Mouse (Mus musculus) stomach, embryonic 15.5 days (tissue): Measurements from ENCODE around the gene Tpbgl. TPM values are rescaled to one million over a fixed set of nuclear protein-coding genes. Genes with fewer than 3 reads are reported as not detected.

Experiments used
- ATAC-seq: fragments of 200-750 bp; cut with Nextera tagmentation; 2 replicates; pipeline ENCODE4 v1.8.0; 2017; ENCODE audit warnings: low read depth, moderate number of reproducible peaks, moderate TSS enrichment; ENCODE audit not compliant: insufficient read depth, low FRiP score
- H3K27ac ChIP-seq: fragments of 300-500 bp; sonication (generic); 2 replicates; pipeline ENCODE4 v1.5.1; 2015; ENCODE audit warnings: mild to moderate bottlenecking, inconsistent platforms
- H3K27me3 ChIP-seq: fragments of 300-500 bp; sonication (generic); replicated peaks from 2 replicates; pipeline ENCODE4 v1.6.1; 2015; ENCODE audit warnings: inconsistent platforms
- H3K36me3 ChIP-seq: fragments of 300-500 bp; sonication (generic); 2 replicates; pipeline ENCODE4 v1.6.1; 2015; ENCODE audit warnings: inconsistent platforms
- H3K4me1 ChIP-seq: fragments of 300-500 bp; sonication (generic); 2 replicates; pipeline ENCODE4 v1.6.1; 2015; ENCODE audit warnings: inconsistent platforms
- H3K4me2 ChIP-seq: fragments of 300-500 bp; sonication (generic); 2 replicates; pipeline ENCODE4 v1.6.1; 2015; ENCODE audit warnings: mild to moderate bottlenecking, inconsistent platforms
- H3K4me3 ChIP-seq: fragments of 300-500 bp; sonication (generic); replicated peaks from 2 replicates; pipeline ENCODE4 v1.5.1; 2015; ENCODE audit warnings: inconsistent platforms
- H3K9ac ChIP-seq: fragments of 300-500 bp; sonication (generic); 2 replicates; pipeline ENCODE4 v1.6.1; 2015; ENCODE audit warnings: inconsistent platforms
- H3K9me3 ChIP-seq: fragments of 300-500 bp; sonication (generic); 2 replicates; pipeline ENCODE4 v1.6.1; 2016; ENCODE audit warnings: inconsistent platforms
- WGBS: fragments of 180-500 bp; shearing (Covaris S2); methylation state at CpG from one replicate; pipeline ENCODE4 v1.1.7; 2015; 5-methylcytosine and 5-hydroxymethylcytosine counted together
- polyA plus RNA-seq: library from polyadenylated mRNA; unstranded; fragments of >200 nt; fragmentation: Nextera tagmentation; extraction: Ambion mirVana; gene quantifications from 2 replicates; pipeline ENCODE4 v1.2.1, GENCODE M21; 2015

The Tpbgl gene
- polyA plus RNA-seq, 1 experiment from 2014 or later, result 2.0 TPM

GRCm38 (mm10) chr7:99593868-99594803, 32.8 kb downstream of the Tpbgl start:
- Histone ChIP-seq H3K36me3 (peaks cover 15% of the 10 kb centered on the region; the same call in 1 of the 2 replicates), H3K9ac (no peak overlapping the region), H3K27ac (no peak overlapping the region), H3K4me2 (no peak overlapping the region), H3K27me3 (no peaks in the 10 kb centered on the region), H3K4me1 (no peaks in the 10 kb centered on the region), H3K9me3 (no peaks in the 10 kb centered on the region), H3K4me3 (0 out of 2 replicates have a peak overlapping the region, but pooled peaks have one; percentile 2)
- 82% methylated on average over 15 of the region's 15 CpGs for WGBS
- peak; percentile 88 for ATAC-seq

DNA sequence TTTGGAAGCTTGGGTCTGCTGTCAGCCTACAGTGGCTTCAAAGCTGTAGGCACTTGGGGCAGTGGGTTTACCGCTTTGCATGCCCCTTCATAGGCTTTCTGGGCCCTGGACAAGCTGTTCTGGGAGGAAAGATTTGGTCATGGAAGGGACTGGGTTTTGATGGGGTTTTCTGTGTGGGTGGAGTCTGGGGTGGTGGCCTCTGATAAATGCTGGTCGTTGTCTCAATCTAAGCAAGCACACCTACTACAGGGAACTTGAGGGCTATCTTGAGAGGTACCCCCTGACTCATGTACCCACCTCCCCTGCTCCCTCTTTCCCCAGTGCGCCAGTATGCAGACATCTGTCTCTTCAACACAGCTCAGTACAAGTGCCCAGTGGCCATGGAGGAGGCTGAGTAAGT, 34.2 kb downstream of the Tpbgl start:
- Histone ChIP-seq H3K4me2 (no peak overlapping the region), H3K27me3 (no peaks in the 10 kb centered on the region), H3K36me3 (peaks cover 17% of the 10 kb centered on the region; the same call in 1 of the 2 replicates), H3K4me1 (no peaks in the 10 kb centered on the region), H3K4me3 (no peak overlapping the region), H3K27ac (no peak overlapping the region), H3K9me3 (no peaks in the 10 kb centered on the region), H3K9ac (no peak overlapping the region)
- 82% methylated on average over 3 of the region's 3 CpGs for WGBS
- peak; percentile 37; the same call in 1 of the 2 replicates for ATAC-seq

DNA sequence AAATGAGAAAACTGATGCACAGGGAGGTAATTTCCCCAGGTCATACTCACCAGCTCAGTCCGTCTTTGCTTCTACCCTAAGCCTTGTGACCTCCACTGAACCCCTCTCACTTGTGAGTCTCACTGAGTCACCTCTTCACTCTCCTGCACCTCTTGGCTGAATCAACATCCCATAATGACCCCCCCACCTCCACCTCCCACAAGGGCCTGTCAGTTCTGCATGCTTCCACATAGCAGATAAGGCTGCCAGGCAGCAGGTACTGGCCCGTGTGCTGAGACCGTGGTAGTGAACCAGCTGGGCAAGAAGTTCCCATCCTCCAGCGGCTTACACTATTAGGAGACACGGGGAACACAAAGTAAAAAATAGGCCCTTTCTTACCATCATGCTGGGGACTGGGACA, 36.3 kb downstream of the Tpbgl start:
- H3K27me3 ChIP-seq, result no peaks in the 10 kb centered on the region
- no peak overlapping the region for H3K4me2 ChIP-seq
- H3K9ac ChIP-seq, result no peak overlapping the region
- ATAC-seq, result 0 out of 2 replicates have a peak, but pooled peaks have one; percentile 33
- H3K27ac ChIP-seq, result no peak overlapping the region
- WGBS, result 78% methylated on average over 5 of the region's 5 CpGs
- H3K9me3 ChIP-seq, result no peaks in the 10 kb centered on the region
- peaks cover 12% of the 10 kb centered on the region; the same call in 1 of the 2 replicates for H3K36me3 ChIP-seq
- H3K4me1 ChIP-seq, result no peaks in the 10 kb centered on the region
- no peak overlapping the region for H3K4me3 ChIP-seq

DNA sequence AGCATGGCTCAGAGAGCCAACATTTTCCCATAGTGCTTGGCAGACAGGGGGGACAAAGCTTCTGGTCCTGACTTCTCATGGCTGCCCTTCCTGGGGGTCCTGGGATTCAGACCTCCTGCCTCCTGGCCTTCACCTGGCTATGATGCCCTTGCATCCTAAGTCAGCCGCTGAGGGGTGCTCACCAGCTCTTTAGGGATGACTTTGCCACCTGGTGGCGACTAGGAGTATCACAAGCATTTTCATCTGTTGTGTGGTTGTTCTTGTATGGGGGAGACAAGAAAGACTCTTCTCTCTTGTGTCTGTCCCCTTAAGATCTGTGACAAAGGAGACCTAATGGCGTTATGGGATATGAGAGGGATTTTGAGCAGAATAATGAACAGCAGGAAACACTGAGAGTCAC, 36.8 kb downstream of the Tpbgl start:
- H3K27me3 ChIP-seq, result no peaks in the 10 kb centered on the region
- no peak for ATAC-seq
- no peak overlapping the region for H3K4me2 ChIP-seq
- H3K9ac ChIP-seq, result no peak overlapping the region
- no peaks in the 10 kb centered on the region for H3K4me1 ChIP-seq
- H3K27ac ChIP-seq, result no peak overlapping the region
- no peak overlapping the region for H3K4me3 ChIP-seq
- WGBS, result 27% methylated on average over 3 of the region's 3 CpGs
- peaks cover 7% of the 10 kb centered on the region; the same call in 1 of the 2 replicates for H3K36me3 ChIP-seq
- no peaks in the 10 kb centered on the region for H3K9me3 ChIP-seq

- WGBS, result 89% methylated on average over 8 of the region's 8 CpGs
- no peak for ATAC-seq
- Histone ChIP-seq H3K9ac (no peak overlapping the region), H3K36me3 (0 out of 2 replicates have a peak, but pooled peaks cover 2% of the 10 kb centered on the region), H3K27me3 (no peaks in the 10 kb centered on the region), H3K27ac (no peak overlapping the region), H3K4me1 (peaks cover 2% of the 10 kb centered on the region; the same call in 1 of the 2 replicates), H3K4me2 (no peak overlapping the region), H3K4me3 (no peak overlapping the region), H3K9me3 (no peaks in the 10 kb centered on the region)
These were observed 40.9 kb downstream of the Tpbgl start for GRCm38 (mm10) chr7:99585976-99586375.

DNA sequence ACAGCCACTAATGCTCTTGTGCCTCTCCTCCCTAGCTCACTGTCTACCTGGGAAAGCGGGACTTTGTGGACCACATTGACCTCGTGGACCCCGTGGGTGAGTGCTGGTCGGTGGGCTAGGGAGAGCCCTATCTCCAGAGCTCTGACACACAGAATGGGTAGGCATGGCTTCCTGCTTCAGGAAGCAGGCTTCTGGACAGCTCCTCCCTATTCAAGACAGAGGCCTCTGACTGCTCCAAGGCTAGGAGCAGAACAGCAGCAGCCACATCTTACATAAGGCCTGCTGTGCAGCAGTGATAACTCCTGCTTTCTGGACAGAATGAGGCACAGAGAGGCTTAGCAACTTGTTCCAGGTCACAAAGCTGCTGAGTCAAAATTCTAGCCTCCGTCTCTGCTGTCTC, 43.3 kb downstream of the Tpbgl start:
- 0 out of 2 replicates have a peak, but pooled peaks cover 2% of the 10 kb centered on the region for H3K36me3 ChIP-seq
- WGBS, result 84% methylated on average over 5 of the region's 5 CpGs
- peaks cover 6% of the 10 kb centered on the region; the same call in 1 of the 2 replicates for H3K4me1 ChIP-seq
- H3K9ac ChIP-seq, result no peak overlapping the region
- no peaks in the 10 kb centered on the region for H3K9me3 ChIP-seq
- H3K27me3 ChIP-seq, result no peaks in the 10 kb centered on the region
- H3K4me2 ChIP-seq, result no peak overlapping the region
- ATAC-seq, result no peak
- no peak overlapping the region for H3K4me3 ChIP-seq
- H3K27ac ChIP-seq, result no peak overlapping the region

DNA sequence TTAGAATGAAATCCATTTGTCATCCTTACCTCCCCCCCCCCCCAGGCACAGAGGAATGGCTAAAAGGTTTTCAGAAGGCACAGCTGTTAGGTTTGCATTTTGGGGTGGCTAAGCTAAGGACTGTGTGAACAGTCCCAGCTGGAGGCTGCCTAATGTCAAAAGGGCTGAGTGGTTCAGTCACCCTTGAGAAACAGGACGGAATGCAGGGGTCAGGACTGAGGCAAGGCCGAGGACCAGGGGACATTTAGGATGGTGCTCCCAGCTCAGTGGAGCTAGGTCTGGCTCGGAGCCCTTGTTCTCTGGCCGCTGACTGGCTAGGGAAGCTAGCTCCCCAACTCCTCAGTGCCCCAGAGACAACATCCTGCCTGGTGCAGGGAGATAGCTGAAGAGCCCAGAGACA, 44.0 kb downstream of the Tpbgl start:
- H3K27me3 ChIP-seq, result no peaks in the 10 kb centered on the region
- no peaks in the 10 kb centered on the region for H3K36me3 ChIP-seq
- peaks cover 6% of the 10 kb centered on the region; the same call in 1 of the 2 replicates for H3K4me1 ChIP-seq
- 51% methylated on average over 4 of the region's 4 CpGs for WGBS
- no peak for ATAC-seq
- no peak overlapping the region for H3K4me3 ChIP-seq
- H3K9ac ChIP-seq, result no peak overlapping the region
- no peaks in the 10 kb centered on the region for H3K9me3 ChIP-seq
- no peak overlapping the region for H3K4me2 ChIP-seq
- H3K27ac ChIP-seq, result no peak overlapping the region

DNA sequence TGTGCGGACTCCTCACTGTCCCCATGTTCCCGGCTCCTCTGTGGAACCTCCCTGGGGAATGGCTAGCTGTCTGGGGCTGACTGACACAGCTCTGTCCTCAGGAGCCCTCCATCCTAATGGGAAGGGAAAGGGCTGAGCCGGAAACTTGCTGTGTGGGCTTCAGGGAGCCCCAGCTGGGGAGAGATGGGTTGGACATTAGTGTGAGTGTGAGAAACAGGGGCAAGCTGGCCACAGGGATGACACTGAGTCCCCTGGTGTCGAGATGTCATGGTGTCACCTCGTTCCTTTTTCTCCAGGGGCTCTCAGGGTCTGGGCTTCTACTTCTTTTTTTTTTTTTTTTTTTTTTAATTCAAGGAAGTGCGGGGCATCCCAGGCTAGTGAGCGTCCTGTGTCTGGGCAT, 44.6 kb downstream of the Tpbgl start:
- H3K9me3 ChIP-seq, result no peaks in the 10 kb centered on the region
- H3K9ac ChIP-seq, result no peak overlapping the region
- no peak overlapping the region for H3K4me3 ChIP-seq
- H3K4me1 ChIP-seq, result peaks cover 6% of the 10 kb centered on the region; the same call in 1 of the 2 replicates
- H3K4me2 ChIP-seq, result no peak overlapping the region
- no peaks in the 10 kb centered on the region for H3K36me3 ChIP-seq
- ATAC-seq, result no peak
- WGBS, result 62% methylated on average over 7 of the region's 7 CpGs
- H3K27ac ChIP-seq, result no peak overlapping the region
- H3K27me3 ChIP-seq, result no peaks in the 10 kb centered on the region

- Histone ChIP-seq H3K9ac (no peak overlapping the region), H3K9me3 (no peaks in the 10 kb centered on the region), H3K4me1 (peaks cover 6% of the 10 kb centered on the region; the same call in 1 of the 2 replicates), H3K27ac (peak overlapping the region; percentile 31; the same call in 1 of the 2 replicates), H3K4me3 (no peak overlapping the region), H3K27me3 (no peaks in the 10 kb centered on the region), H3K36me3 (no peaks in the 10 kb centered on the region), H3K4me2 (no peak overlapping the region)
- ATAC-seq, result no peak
- WGBS, result 46% methylated on average over 6 of the region's 6 CpGs
These were observed 46.7 kb downstream of the Tpbgl start for GRCm38 (mm10) chr7:99580247-99580646.

- WGBS, result 25% methylated on average over 16 of the region's 16 CpGs
- Histone ChIP-seq H3K9ac (no peak overlapping the region), H3K36me3 (no peaks in the 10 kb centered on the region), H3K9me3 (no peaks in the 10 kb centered on the region), H3K27ac (peak overlapping the region; percentile 31; the same call in 1 of the 2 replicates), H3K4me2 (no peak overlapping the region), H3K27me3 (no peaks in the 10 kb centered on the region), H3K4me1 (peaks cover 6% of the 10 kb centered on the region; the same call in 1 of the 2 replicates), H3K4me3 (no peak overlapping the region)
- ATAC-seq, result no peak; the same call in 1 of the 2 replicates
These were observed 47.3 kb downstream of the Tpbgl start for GRCm38 (mm10) chr7:99579491-99580190.

DNA sequence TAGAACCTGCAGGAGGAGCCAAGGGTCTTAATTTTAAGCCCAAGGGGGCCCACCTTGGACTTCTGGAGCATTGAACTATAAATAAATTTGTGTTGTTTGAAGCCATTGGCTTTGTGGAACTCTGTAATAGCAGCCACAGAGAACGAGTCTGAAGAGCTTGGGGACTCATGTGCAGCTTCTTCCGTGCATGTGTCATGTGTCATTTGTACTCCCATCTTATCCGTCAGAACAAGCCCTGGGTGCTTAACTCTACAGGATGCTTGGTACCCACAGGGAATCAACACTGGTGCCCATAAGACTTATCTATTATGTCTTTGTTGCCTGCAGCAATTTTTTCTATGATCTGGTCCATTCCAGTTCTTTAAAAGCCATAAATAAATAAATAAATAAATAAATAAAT, 48.7 kb downstream of the Tpbgl start:
- ATAC-seq, result no peak
- no peaks in the 10 kb centered on the region for H3K27me3 ChIP-seq
- no peak overlapping the region for H3K9ac ChIP-seq
- no peak overlapping the region for H3K27ac ChIP-seq
- H3K4me3 ChIP-seq, result no peak overlapping the region
- H3K4me2 ChIP-seq, result no peak overlapping the region
- WGBS, result 77% methylated on average over 3 of the region's 3 CpGs
- no peaks in the 10 kb centered on the region for H3K36me3 ChIP-seq
- H3K4me1 ChIP-seq, result peaks cover 6% of the 10 kb centered on the region; the same call in 1 of the 2 replicates
- no peaks in the 10 kb centered on the region for H3K9me3 ChIP-seq
